Mouse (Mus musculus) heart, embryonic 14.5 days (tissue): Measurements from ENCODE around the gene Vdr. TPM values are rescaled to one million over a fixed set of nuclear protein-coding genes. Genes with fewer than 3 reads are reported as not detected.
A peak's percentile ranks its signal among the peaks of the same experiment; 100 is the strongest.

Experiments used
- ATAC-seq: fragments of 200-750 bp; cut with Nextera tagmentation; 2 replicates; pipeline ENCODE4 v1.8.0; 2017; ENCODE audit warnings: low read depth, moderate TSS enrichment; ENCODE audit not compliant: insufficient number of reproducible peaks, insufficient read depth, low FRiP score
- H3K27ac ChIP-seq, 2 experiments: fragments of 200-500 bp in 1 of 2; fragments of 300-500 bp in 1 of 2; sonication (generic) in 1 of 2; replicated peaks in 1 of 2; 2 replicates each; pipeline ENCODE4 v1.5.1; 2012 to 2014; ENCODE audit warnings: low read depth in 2 of 2, low read length in 2 of 2, control low read depth in 1 of 2, mild to moderate bottlenecking in 1 of 2, mixed read lengths in 1 of 2; ENCODE audit not compliant: control insufficient read depth in 1 of 2, insufficient read depth in 1 of 2
- H3K27me3 ChIP-seq: fragments of 300-500 bp; sonication (generic); 2 replicates; pipeline ENCODE4 v1.6.1; 2014; ENCODE audit warnings: mild to moderate bottlenecking, low read length, control low read depth; ENCODE audit not compliant: control insufficient read depth, insufficient read depth
- H3K36me3 ChIP-seq: fragments of 300-500 bp; sonication (generic); 2 replicates; pipeline ENCODE4 v1.6.1; 2014; ENCODE audit warnings: mild to moderate bottlenecking, control low read depth, low read length, mixed read lengths; ENCODE audit not compliant: control insufficient read depth, insufficient read depth
- H3K4me1 ChIP-seq, 2 experiments: fragments of 200-500 bp in 1 of 2; fragments of 300-500 bp in 1 of 2; sonication (generic) in 1 of 2; 2 replicates each; pipeline ENCODE4 v1.6.1; 2012 to 2014; ENCODE audit warnings: low read length in 2 of 2, control low read depth in 1 of 2, mixed read lengths in 1 of 2; ENCODE audit not compliant: control insufficient read depth in 2 of 2, insufficient read depth in 2 of 2
- H3K4me2 ChIP-seq: fragments of 300-500 bp; sonication (generic); 2 replicates; pipeline ENCODE4 v1.6.1; 2014; ENCODE audit warnings: mild to moderate bottlenecking, low read length
- H3K4me3 ChIP-seq, 2 experiments: fragments of 200-500 bp in 1 of 2; fragments of 300-500 bp in 1 of 2; sonication (generic) in 1 of 2; 2 replicates each; pipeline ENCODE4 v1.5.1; 2012 to 2014; ENCODE audit warnings: low read length in 2 of 2, mild to moderate bottlenecking in 2 of 2, control low read depth in 1 of 2, low read depth in 1 of 2, moderate library complexity in 1 of 2; ENCODE audit not compliant: control insufficient read depth in 1 of 2, insufficient read depth in 1 of 2
- H3K9ac ChIP-seq: fragments of 300-500 bp; sonication (generic); 2 replicates; pipeline ENCODE4 v1.6.1; 2014; ENCODE audit warnings: mild to moderate bottlenecking, low read length
- H3K9me3 ChIP-seq: fragments of 300-500 bp; sonication (generic); 2 replicates; pipeline ENCODE4 v1.6.1; 2016; ENCODE audit warnings: low read length, control low read depth; ENCODE audit not compliant: control insufficient read depth
- WGBS: fragments of 180-500 bp; shearing (Covaris S2); extraction: QIAGEN DNeasy Blood & Tissue Kit; methylation state at CpG from one replicate; pipeline ENCODE4 v1.1.7; 2014; 5-methylcytosine and 5-hydroxymethylcytosine counted together
- polyA plus RNA-seq: library from polyadenylated mRNA; unstranded; fragments of >200 nt; fragmentation: Nextera tagmentation; extraction: Ambion mirVana; gene quantifications from 2 replicates; pipeline ENCODE4 v1.2.1, GENCODE M21; 2014

Gene Vdr
- polyA plus RNA-seq, 1 experiment from 2014 or later = 0.81 TPM

DNA sequence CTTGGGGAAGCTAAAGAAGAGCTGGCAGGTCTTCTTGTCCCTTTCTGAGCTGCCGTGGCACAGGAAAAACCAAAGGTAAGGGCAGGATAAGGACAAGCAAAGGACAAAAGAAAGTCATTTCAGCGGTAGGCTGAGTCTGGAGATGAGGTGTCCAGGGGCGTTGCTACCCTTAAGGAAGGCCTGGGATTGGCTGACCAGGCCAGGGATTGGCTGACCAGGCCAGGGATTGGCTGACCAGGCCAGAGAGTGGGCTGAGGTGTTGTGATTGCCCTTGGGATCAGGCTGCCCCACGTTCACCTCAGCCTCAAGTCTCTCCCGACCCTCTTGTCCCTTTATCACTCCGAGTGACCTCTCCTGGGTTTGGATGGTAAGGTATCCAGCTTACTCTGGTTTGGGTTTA is 5.1 kb downstream of the Vdr start:
- no peak for ATAC-seq
- Histone ChIP-seq H3K36me3 (no peaks in the 10 kb centered on the region), H3K27me3 (peaks cover 48% of the 10 kb centered on the region), H3K4me3 (no peak overlapping the region), H3K9me3 (no peaks in the 10 kb centered on the region), H3K9ac (no peak overlapping the region), H3K27ac (no peak overlapping the region), H3K4me2 (no peak overlapping the region), H3K4me1 (peaks cover 16 to 21% of the 10 kb centered on the region in 2 experiments)
- WGBS = 73% methylated on average over 6 of the region's 6 CpGs

DNA sequence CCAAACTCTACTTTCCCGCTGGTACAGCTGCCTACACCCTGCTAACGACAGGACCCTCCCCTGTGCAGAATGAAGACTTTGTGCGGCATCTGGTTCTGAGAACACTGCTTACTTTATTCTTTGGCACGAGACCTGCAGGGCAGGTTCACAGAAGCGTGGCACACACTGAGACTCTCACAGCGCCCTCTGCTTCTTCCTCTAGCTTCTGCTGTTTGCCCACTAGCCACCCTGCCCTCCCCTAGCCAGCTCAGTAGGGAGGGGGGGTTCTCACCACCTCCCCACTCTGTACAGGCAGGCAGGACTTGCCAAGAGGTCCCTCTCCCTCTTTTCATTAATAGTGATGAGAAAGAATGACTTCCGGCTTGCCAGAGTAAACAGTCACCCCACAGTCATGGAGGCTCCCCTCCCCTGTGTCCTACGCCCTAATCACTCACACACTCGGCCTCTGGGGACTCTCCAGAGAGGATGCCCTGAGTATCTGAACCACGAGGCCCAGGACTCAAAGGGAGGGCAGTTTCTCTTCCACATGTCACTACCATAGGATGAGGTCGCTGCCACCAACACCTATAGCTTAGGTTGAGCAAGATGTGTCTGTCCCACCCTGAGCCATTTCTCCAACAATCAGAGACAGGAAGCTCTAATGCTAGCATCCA is 6.0 kb downstream of the Vdr start:
- WGBS = 59% methylated on average over 11 of the region's 11 CpGs
- H3K27ac ChIP-seq = no peak overlapping the region
- ATAC-seq = no peak
- H3K27me3 ChIP-seq = peaks cover 41% of the 10 kb centered on the region
- H3K4me1 ChIP-seq = peaks cover 16 to 21% of the 10 kb centered on the region in 2 experiments
- H3K36me3 ChIP-seq = no peaks in the 10 kb centered on the region
- H3K9ac ChIP-seq = 0 out of 2 replicates have a peak overlapping the region, but pooled peaks have one; percentile 21
- 0 out of 2 replicates have a peak overlapping the region, but pooled peaks have one; percentile 17 for H3K4me2 ChIP-seq
- no peaks in the 10 kb centered on the region for H3K9me3 ChIP-seq
- no peak overlapping the region for H3K4me3 ChIP-seq

DNA sequence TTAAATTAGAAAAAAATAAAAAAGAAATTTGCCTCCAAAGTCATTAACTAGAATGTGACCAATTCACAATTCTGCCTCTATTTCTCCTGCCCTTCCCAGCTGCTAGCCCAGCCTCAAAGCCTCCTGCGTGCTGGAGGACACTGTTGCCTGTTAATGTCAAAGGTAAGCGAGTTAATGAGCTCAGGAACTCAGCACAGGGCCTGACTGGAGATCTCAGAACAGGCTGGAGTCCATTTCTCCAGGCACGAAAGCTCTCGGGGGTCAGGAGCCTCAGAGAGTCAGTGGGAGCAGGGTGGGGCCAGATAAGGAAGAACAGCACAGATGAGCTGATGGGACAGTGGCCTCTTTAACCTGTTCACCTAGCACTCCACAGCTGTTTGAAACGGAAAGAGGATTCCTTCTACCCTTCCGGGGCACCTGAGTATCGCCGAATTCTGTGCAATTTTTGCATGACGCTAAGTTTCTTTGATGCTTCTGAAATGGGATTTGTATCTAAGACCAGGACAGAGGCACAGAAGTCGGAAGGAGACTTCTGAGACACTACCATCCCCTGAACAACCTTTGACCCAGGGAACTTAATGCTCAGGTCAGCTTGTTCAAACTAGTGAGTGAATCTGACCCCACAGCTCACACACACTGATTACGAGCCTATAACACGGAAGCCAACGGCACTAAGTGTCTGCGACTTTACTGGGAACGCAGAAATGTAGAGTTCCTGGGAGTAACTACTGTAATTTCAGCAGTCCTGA is 7.0 kb downstream of the Vdr start:
- H3K4me2 ChIP-seq = no peak overlapping the region
- WGBS = 75% methylated on average over 15 of the region's 15 CpGs
- H3K36me3 ChIP-seq = no peaks in the 10 kb centered on the region
- H3K9ac ChIP-seq = no peak overlapping the region
- ATAC-seq = no peak
- H3K4me1 ChIP-seq = peaks cover 18 to 23% of the 10 kb centered on the region in 2 experiments
- H3K27me3 ChIP-seq = peaks cover 32% of the 10 kb centered on the region
- H3K9me3 ChIP-seq = no peaks in the 10 kb centered on the region
- no peak overlapping the region for H3K4me3 ChIP-seq
- H3K27ac ChIP-seq = no peak overlapping the region

DNA sequence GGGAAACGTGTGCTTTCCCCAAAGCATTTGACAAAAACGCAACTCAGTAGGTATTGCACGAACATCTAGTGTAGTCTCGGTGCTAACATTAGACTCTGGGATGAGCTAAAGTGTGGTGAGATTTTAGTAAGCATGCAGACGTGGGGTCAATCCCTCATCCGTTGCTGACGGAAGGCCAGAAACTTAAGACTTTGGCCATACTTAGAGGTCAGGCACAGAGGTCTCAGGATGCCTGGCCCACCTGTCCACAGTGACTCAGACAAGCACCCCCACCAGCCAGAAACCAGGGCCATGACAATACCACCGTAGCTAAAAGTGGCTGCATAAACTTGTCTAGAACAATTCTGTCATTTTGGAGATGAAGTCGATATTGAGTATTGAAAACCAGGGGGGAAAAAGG is 9.4 kb downstream of the Vdr start:
- WGBS = 90% methylated on average over 9 of the region's 9 CpGs
- no peak overlapping the region for H3K4me3 ChIP-seq
- ATAC-seq = no peak

DNA sequence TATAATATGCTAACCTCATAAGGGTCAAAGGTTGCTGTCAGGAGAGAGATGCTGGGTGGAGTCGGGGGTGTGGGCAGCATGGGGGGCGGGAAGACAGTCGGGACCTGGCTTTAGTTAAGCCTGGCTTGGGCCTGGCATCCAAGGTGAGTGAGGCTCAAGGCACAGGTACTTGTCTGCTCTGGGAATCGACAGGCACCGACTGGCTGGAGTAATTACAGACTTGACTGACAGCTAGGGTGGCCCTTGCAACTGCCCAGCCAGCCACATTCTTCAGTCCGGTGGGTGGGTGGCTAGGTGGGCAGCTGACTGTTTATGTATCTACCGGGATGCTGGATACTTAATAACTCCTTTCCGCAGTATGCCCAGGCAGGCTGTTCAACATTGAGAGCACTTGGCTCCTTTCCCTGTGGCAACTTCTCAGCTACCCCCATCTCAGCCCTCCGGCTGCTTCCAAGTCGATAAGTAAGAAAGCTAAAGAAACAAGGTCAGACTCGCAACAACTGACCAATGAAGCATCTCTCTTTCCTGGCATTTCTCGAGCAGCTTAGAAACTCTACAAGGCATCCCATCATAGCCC is 10.0 kb downstream of the Vdr start:
- peaks cover 20 to 28% of the 10 kb centered on the region in 2 experiments; a peak in 3 of 4 replicates for H3K4me1 ChIP-seq
- H3K4me2 ChIP-seq = no peak overlapping the region
- no peaks in the 10 kb centered on the region for H3K36me3 ChIP-seq
- WGBS = 77% methylated on average over 12 of the region's 12 CpGs
- H3K9me3 ChIP-seq = no peaks in the 10 kb centered on the region
- no peak overlapping the region for H3K27ac ChIP-seq
- no peak overlapping the region for H3K9ac ChIP-seq
- H3K4me3 ChIP-seq = no peak overlapping the region
- H3K27me3 ChIP-seq = peaks cover 14% of the 10 kb centered on the region
- ATAC-seq = no peak

More for the DNA sequence above, 9.4 kb downstream of the Vdr start:
- Histone ChIP-seq H3K4me1 (peaks cover 14 to 24% of the 10 kb centered on the region in 2 experiments; a peak in 3 of 4 replicates), H3K27me3 (peaks cover 15% of the 10 kb centered on the region), H3K9me3 (no peaks in the 10 kb centered on the region), H3K9ac (no peak overlapping the region), H3K36me3 (no peaks in the 10 kb centered on the region), H3K27ac (no peak overlapping the region), H3K4me2 (no peak overlapping the region)

DNA sequence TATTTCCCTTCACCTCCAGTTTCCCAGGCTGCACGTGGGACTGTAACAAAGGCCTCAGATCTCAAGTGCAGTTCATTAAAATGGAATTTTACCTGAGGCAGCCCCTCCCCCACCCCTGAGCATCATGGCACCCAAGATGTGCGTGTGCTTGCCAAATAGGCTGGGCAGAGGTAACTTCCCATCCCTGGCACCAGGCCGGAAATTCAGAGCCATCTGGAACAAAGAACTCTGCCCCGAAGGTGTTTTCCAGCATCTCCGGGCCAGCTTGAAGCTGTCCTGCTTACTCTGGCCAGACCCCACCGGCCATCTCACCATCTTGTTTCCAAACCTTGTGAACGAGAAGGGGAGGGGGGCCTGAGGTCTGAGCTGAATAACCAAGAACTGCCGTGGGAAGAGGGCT is 10.7 kb downstream of the Vdr start:
- no peaks in the 10 kb centered on the region for H3K9me3 ChIP-seq
- H3K4me3 ChIP-seq = no peak overlapping the region
- H3K9ac ChIP-seq = no peak overlapping the region
- H3K4me2 ChIP-seq = no peak overlapping the region
- no peak overlapping the region for H3K27ac ChIP-seq
- ATAC-seq = no peak
- no peaks in the 10 kb centered on the region for H3K36me3 ChIP-seq
- peaks cover 17 to 27% of the 10 kb centered on the region in 2 experiments; a peak in 3 of 4 replicates for H3K4me1 ChIP-seq
- WGBS = 85% methylated on average over 8 of the region's 8 CpGs
- peaks cover 14% of the 10 kb centered on the region for H3K27me3 ChIP-seq

DNA sequence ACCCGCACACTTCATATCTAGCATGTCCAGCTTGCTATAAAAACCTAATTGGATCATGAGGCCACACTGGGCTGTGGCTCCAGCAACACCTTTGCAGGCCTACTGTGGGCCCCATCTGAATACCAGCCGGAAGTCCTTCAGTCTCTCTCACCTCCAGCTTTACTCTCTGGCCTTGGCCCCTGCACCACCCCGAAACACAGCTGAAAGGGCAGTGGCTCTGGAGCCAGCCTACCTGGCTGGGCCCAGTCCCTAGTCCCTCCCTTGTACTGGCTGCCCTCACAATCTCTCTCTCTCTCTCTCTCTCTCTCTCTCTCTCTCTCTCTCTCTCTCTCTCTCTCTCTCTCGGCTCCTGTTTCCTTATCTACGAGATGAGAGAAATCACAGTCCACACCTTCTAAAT is 11.6 kb downstream of the Vdr start:
- Histone ChIP-seq H3K4me1 (peaks cover 12 to 17% of the 10 kb centered on the region in 2 experiments; a peak in 3 of 4 replicates), H3K36me3 (no peaks in the 10 kb centered on the region), H3K4me3 (no peak overlapping the region), H3K4me2 (no peak overlapping the region), H3K27me3 (peaks cover 13% of the 10 kb centered on the region), H3K9ac (no peak overlapping the region), H3K9me3 (no peaks in the 10 kb centered on the region), H3K27ac (no peak overlapping the region)
- ATAC-seq = no peak
- 52% methylated on average over 5 of the region's 5 CpGs for WGBS
